Mouse (Mus musculus) A20 (cell line): ENCODE results near the gene Adamts6.

Source experiments
- DNase-seq: peaks from one replicate; pipeline ENCODE4 v3.0.0-alpha.2; 2011; ENCODE audit warnings: low read depth, low spot score

The Adamts6 gene

GRCm38 (mm10) chr13:104287366-104288225, at the start of gene Adamts6:
Adamts6 (plus strand) TSS chr13:104287835.
- DNase-seq, result peak; percentile 77

- DNase-seq, result no peak
Measured at GRCm38 (mm10) chr13:104258997-104259396, 28.6 kb upstream of the Adamts6 start.

GRCm38 (mm10) chr13:104285031-104285431, 2.6 kb upstream of the Adamts6 start:
- peak; percentile 80 for DNase-seq

- DNase-seq, result peak; percentile 64
Measured at GRCm38 (mm10) chr13:104285737-104286311, 1.8 kb upstream of the Adamts6 start.

GRCm38 (mm10) chr13:104286336-104286735, 1.3 kb upstream of the Adamts6 start:
- peak; percentile 57 for DNase-seq

- peak; percentile 96 for DNase-seq
Measured at GRCm38 (mm10) chr13:104286897-104287309, 732 bp upstream of the Adamts6 start.

GRCm38 (mm10) chr13:104288226-104288859, 708 bp downstream of the Adamts6 start:
- DNase-seq, result peak; percentile 76

GRCm38 (mm10) chr13:104289176-104289575, 1.5 kb downstream of the Adamts6 start:
- peak; percentile 59 for DNase-seq

- no peak for DNase-seq
Measured at GRCm38 (mm10) chr13:104295472-104295871, 7.8 kb downstream of the Adamts6 start.

- DNase-seq, result no peak
Measured at GRCm38 (mm10) chr13:104329336-104329735, 41.7 kb downstream of the Adamts6 start.

GRCm38 (mm10) chr13:104329742-104330141, 42.1 kb downstream of the Adamts6 start:
- DNase-seq, result no peak

- DNase-seq, result no peak
Measured at GRCm38 (mm10) chr13:104352590-104352989, 65.0 kb downstream of the Adamts6 start.

- DNase-seq, result no peak
Measured at GRCm38 (mm10) chr13:104393427-104394356, 106.1 kb downstream of the Adamts6 start.

- DNase-seq, result no peak
Measured at GRCm38 (mm10) chr13:104397814-104398213, 110.2 kb downstream of the Adamts6 start.

GRCm38 (mm10) chr13:104432734-104433133, 145.1 kb downstream of the Adamts6 start:
- no peak for DNase-seq

GRCm38 (mm10) chr13:104442559-104442958, 154.9 kb downstream of the Adamts6 start:
- DNase-seq, result no peak

- no peak for DNase-seq
Measured at GRCm38 (mm10) chr13:104445437-104445836, 157.8 kb downstream of the Adamts6 start.

GRCm38 (mm10) chr13:104446974-104447373, 159.3 kb downstream of the Adamts6 start:
- no peak for DNase-seq

GRCm38 (mm10) chr13:104447470-104447869, 159.8 kb downstream of the Adamts6 start:
- DNase-seq, result no peak

GRCm38 (mm10) chr13:104448349-104448748, 160.7 kb downstream of the Adamts6 start:
- DNase-seq, result no peak

- DNase-seq, result no peak
Measured at GRCm38 (mm10) chr13:104453271-104453974, 165.8 kb downstream of the Adamts6 start.
